Mouse (Mus musculus): Measurements from ENCODE around the gene Dennd5b.
A peak's percentile ranks its signal among the peaks of the same experiment; 100 is the strongest.
"Not testable (repeated sequence)": the region's sequence is repeated elsewhere in the genome, so short reads cannot be mapped to it uniquely, and the experiment has no call there.

Gene Dennd5b

GRCm38 (mm10) chr6:148946881-148947405, 154.5 kb downstream of the Dennd5b start:
- no peak for DNase-seq (ENCODE audit: low spot score)

DNA sequence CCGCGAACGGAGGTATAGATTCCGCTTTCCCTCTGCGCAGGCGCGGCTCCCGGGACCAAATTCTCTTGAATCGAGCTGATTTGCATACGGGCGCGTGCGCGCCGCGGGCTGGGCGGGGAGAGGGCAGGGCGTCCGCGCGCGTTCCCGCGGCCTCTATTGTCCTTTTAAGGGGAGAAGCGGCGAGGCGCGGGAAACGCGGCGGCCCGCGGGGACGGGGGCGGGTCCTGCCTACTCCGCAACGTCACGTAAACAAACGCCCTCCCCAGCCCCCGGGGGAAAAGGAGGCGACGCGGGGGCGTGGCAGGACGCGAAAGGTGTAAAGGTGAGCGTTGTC, 155.1 kb downstream of the Dennd5b start, which contains the start of gene Sinhcaf:
TSS of gene Sinhcaf (minus strand) at position 59 of the 334 bp plus-strand sequence.
- peak; percentile 98 for DNase-seq (ENCODE audit: low spot score)

- DNase-seq (ENCODE audit: low spot score): peak; percentile 43
Measured at GRCm38 (mm10) chr6:148945509-148946408, 155.7 kb downstream of the Dennd5b start.

DNA sequence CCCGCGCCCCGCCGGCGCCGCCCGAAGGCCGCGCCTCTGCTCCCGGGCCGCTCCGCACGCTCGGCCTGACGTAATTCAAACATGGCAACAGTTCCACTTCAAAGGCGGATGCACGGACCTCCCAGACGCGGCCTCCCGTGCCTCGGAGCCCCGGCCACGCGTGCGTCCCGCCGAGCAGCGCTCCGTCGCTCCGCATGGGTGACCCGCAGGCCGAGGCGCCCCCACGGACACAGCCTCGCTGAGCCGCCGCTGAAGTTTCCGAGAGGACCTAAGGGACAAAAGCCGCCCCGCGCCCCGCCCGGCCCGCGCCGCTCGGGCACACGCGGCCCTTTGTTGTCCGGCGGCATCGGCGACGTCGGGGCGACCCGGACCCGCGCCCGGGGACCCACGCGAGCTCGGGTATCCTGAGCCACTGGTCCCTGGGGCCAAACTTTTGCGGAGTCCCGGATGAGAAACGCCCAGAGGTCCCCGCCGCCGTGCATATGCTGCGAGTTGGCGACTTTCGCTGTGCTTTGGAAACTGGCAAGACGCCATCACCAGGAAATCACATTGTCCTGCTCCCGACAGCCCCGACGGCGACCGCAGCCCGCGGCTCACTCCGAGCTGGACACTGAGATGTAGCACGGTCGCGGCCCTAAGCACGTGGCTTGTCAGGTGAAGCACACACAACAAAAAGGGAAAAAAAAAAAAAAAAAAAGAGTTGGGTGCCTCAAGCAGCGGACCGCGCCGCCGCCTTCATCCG, 156.5 kb downstream of the Dennd5b start:
- DNase-seq (ENCODE audit: low spot score): peak; percentile 51

- DNase-seq (ENCODE audit: low spot score): peak; percentile 29
Measured at GRCm38 (mm10) chr6:148944344-148944766, 157.1 kb downstream of the Dennd5b start.

DNA sequence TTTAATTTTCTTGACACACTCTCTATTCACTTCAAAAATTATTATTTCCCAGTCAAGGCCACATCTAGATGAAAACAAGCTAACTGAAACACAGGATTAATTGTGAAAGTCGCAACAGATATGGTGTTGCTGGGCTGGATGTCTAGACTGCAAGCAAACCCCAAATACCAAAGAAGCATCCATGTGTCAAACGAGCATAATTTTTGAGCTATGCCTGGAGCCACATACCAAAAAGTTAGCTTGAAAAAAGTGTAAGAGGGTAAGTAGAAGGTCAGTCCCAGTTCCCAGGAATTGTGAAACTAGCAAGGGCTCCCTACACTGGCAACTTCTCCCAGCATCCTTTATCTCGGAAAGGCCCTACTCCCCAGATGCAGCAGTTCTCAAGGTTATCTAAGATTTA, 157.8 kb downstream of the Dennd5b start:
- no peak for DNase-seq (ENCODE audit: low spot score)

DNA sequence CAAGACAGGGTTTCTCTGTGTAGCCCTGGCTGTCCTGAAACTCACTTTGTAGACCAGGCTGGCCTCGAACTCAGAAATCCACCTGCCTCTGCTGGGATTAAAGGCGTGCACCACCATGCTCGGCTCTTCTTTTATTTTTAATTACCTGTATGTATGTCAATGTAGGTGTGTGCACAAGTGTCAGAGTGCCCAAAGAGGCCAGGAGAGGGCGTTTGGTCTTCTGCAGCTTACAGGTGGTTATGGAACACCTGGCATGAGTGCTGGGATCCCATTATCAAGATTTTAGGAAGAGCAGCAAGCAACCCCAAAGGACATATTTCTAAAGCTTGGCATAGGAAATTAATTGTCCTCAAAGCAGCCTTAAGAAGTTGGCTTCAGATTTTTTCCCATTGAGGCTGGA, 159.1 kb downstream of the Dennd5b start:
- no peak for DNase-seq (ENCODE audit: low spot score)

DNA sequence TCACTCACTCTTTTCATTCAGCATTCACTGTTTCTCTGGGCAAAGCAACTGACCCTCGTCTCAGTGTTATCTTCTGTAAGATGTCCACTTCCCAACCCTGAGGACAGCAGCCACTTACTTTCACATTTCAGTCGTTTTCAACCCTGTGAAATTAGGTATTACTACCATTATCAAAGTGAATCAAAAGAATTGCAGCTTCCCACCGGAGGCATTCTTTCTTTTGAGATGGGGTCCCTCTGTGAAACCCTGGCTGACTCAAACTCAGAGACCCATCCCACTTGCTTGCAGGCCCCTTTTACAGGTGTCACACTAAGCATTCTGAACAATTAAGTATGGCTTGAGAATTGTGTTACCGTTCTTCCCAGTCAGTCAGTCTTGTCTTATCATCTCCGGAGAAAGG, 159.6 kb downstream of the Dennd5b start:
- DNase-seq (ENCODE audit: low spot score): no peak

GRCm38 (mm10) chr6:148940383-148940782, 161.1 kb downstream of the Dennd5b start:
- not testable (repeated sequence) for DNase-seq (ENCODE audit: low spot score)
